Mouse (Mus musculus) limb, embryonic 11.5 days (tissue): ENCODE measurements at regions not wholly inside any gene's neighbourhood (a gene's known extent, or its start where the extent isn't known, plus 50 kb on each side); places are given as distances from the start of the nearest gene placed in this dataset.

ENCODE experiments used
- ATAC-seq: fragments of 200-750 bp; cut with Nextera tagmentation; 2 replicates; pipeline ENCODE4 v1.8.0; 2017; ENCODE audit warnings: low read depth; ENCODE audit not compliant: insufficient number of reproducible peaks, low FRiP score, low TSS enrichment
- DNase-seq: peaks from one replicate; pipeline ENCODE4 v3.0.0-alpha.2; 2015; ENCODE audit warnings: low spot score
- H3K27ac ChIP-seq: fragments of 300-500 bp; sonication (generic); replicated peaks from 2 replicates; pipeline ENCODE4 v1.5.1; 2014; ENCODE audit warnings: low read depth, mild to moderate bottlenecking, low read length
- H3K27me3 ChIP-seq: fragments of 300-500 bp; sonication (generic); 2 replicates; pipeline ENCODE4 v1.6.1; 2014; ENCODE audit warnings: mild to moderate bottlenecking, low read length, mixed read lengths; ENCODE audit not compliant: control insufficient read depth, insufficient read depth
- H3K36me3 ChIP-seq: fragments of 300-500 bp; sonication (generic); 2 replicates; pipeline ENCODE4 v1.6.1; 2014; ENCODE audit warnings: mild to moderate bottlenecking, low read length, moderate library complexity, mixed read lengths; ENCODE audit not compliant: control insufficient read depth, insufficient read depth
- H3K4me1 ChIP-seq: fragments of 300-500 bp; sonication (generic); 2 replicates; pipeline ENCODE4 v1.6.1; 2014; ENCODE audit warnings: low read length, mixed read lengths; ENCODE audit not compliant: control insufficient read depth, insufficient read depth
- H3K4me2 ChIP-seq: fragments of 300-500 bp; sonication (generic); 2 replicates; pipeline ENCODE4 v1.6.1; 2014; ENCODE audit warnings: low read depth, mild to moderate bottlenecking, moderate library complexity; ENCODE audit not compliant: severe bottlenecking
- H3K4me3 ChIP-seq: fragments of 300-500 bp; sonication (generic); 2 replicates; pipeline ENCODE4 v1.5.1; 2014; ENCODE audit warnings: low read depth, low read length
- H3K9ac ChIP-seq: fragments of 300-500 bp; sonication (generic); 2 replicates; pipeline ENCODE4 v1.6.1; 2014; ENCODE audit warnings: mild to moderate bottlenecking, low read length
- H3K9me3 ChIP-seq: fragments of 300-500 bp; sonication (generic); 2 replicates; pipeline ENCODE4 v1.6.1; 2016; ENCODE audit warnings: low read length; ENCODE audit not compliant: control insufficient read depth
- WGBS: fragments of 180-500 bp; shearing (Covaris S2); extraction: QIAGEN DNeasy Blood & Tissue Kit; methylation state at CpG from one replicate; pipeline ENCODE4 v1.1.7; 2014; 5-methylcytosine and 5-hydroxymethylcytosine counted together

- no peak overlapping the region for H3K4me2 ChIP-seq
- 88% methylated on average over 1 of the region's 1 CpGs for WGBS
- no peaks in the 10 kb centered on the region for H3K27me3 ChIP-seq
- no peak overlapping the region for H3K27ac ChIP-seq
- no peak overlapping the region for H3K4me3 ChIP-seq
- H3K9me3 ChIP-seq, result no peaks in the 10 kb centered on the region
- no peaks in the 10 kb centered on the region for H3K36me3 ChIP-seq
- no peaks in the 10 kb centered on the region for H3K4me1 ChIP-seq
- no peak for DNase-seq
- ATAC-seq, result no peak
- no peak overlapping the region for H3K9ac ChIP-seq
Observed at GRCm38 (mm10) chr15:45171605-45172004, 5037.4 kb downstream of the 9330182O14Rik start.

GRCm38 (mm10) chr15:45178341-45178740 lies 5044.2 kb downstream of the 9330182O14Rik start:
- H3K4me3 ChIP-seq, result no peak overlapping the region
- no peak overlapping the region for H3K9ac ChIP-seq
- no peak overlapping the region for H3K27ac ChIP-seq
- ATAC-seq (no peak), DNase-seq (no peak)
- no peak overlapping the region for H3K4me2 ChIP-seq
- WGBS, result 51% methylated on average over 2 of the region's 2 CpGs
- no peaks in the 10 kb centered on the region for H3K9me3 ChIP-seq
- H3K36me3 ChIP-seq, result no peaks in the 10 kb centered on the region
- H3K4me1 ChIP-seq, result no peaks in the 10 kb centered on the region
- H3K27me3 ChIP-seq, result no peaks in the 10 kb centered on the region

GRCm38 (mm10) chr15:45180173-45180572 lies 5046.0 kb downstream of the 9330182O14Rik start:
- no peaks in the 10 kb centered on the region for H3K9me3 ChIP-seq
- H3K4me2 ChIP-seq, result no peak overlapping the region
- no peak overlapping the region for H3K9ac ChIP-seq
- H3K27ac ChIP-seq, result no peak overlapping the region
- no peaks in the 10 kb centered on the region for H3K27me3 ChIP-seq
- no peaks in the 10 kb centered on the region for H3K4me1 ChIP-seq
- DNase-seq (peak; percentile 22), ATAC-seq (no peak)
- WGBS, result 51% methylated on average over 5 of the region's 5 CpGs
- H3K36me3 ChIP-seq, result no peaks in the 10 kb centered on the region
- no peak overlapping the region for H3K4me3 ChIP-seq
